Mouse (Mus musculus) megakaryocyte, embryonic 14.5 days (primary cell): ENCODE data around the gene Impdh1.

Source experiments
- FLI1 ChIP-seq: IDR thresholded peaks from 2 replicates; pipeline ENCODE4 v1.6.1; 2012; ENCODE audit warnings: low read length, inconsistent platforms, mixed read lengths
- GATA1 ChIP-seq: IDR thresholded peaks from 3 replicates; pipeline ENCODE4 v1.6.1; 2012; ENCODE audit warnings: mixed read lengths, low read length, inconsistent platforms, borderline replicate concordance

DNA sequence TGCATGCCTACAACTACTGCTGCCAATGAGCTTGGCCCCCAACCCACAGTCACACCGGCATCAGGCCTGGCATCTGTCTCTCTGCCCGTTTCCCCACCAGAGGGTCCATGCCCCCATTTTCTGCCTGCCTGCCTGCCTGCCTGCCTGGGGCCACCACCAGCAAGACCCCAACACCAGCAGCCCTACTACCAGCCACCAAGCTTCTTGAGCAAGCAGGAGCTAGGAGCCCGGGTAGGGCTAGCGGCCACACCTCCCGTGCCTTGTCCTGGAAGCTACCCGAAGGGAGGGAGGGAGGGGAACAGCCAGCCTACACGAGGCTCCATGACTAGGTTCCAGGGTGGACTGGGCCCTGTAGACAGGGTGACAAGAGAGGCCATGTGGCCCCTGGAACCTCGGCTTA is 14.2 kb downstream of the Impdh1 start:
- no peak for TF ChIP-seq GATA1
- no peak for TF ChIP-seq FLI1
